Mouse (Mus musculus): Measurements from ENCODE around the gene Etfbkmt. TPM values are rescaled to one million over a fixed set of nuclear protein-coding genes. Genes with fewer than 3 reads are reported as not detected.
A peak's percentile ranks its signal among the peaks of the same experiment; 100 is the strongest.

Gene Etfbkmt
- polyA plus RNA-seq (2015; fragmentation: Nextera tagmentation; extraction: Ambion mirVana): 18.2 and 18.3 TPM in 2 replicates

DNA sequence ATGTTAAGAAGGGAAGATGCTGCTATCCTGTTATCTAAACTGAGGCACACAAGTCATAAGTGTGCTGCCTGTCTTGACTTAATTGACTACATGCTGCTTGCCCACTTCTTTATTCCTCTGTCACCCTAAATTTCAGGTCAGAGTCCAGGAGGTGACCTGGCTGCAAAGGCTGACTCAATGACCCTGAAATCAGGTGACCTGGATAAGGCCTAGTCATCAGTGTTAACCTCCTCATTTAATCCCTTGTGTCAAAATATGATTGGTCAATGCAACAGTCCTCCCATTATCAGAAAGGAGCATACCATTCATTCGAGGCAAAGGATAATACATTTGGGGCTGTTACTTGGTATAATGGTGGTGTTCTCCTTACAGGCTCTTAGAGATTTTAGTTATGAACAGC is at the start of gene Etfbkmt:
Etfbkmt (plus strand) TSS at position 379 of the 400 bp plus-strand sequence.
- Histone ChIP-seq H3K4me2 (replicated peaks) (no peak within 1 kb of the TSS), H3K27me3 (no peaks in the 10 kb centered on the region), H3K4me3 (no peak within 1 kb of the TSS), H3K4me1 (peaks cover 13% of the 10 kb centered on the region), H3K9ac (no peak within 1 kb of the TSS), H3K36me3 (peaks cover 6% of the 10 kb centered on the region), H3K9me3 (0 out of 2 replicates have a peak, but pooled peaks cover 4% of the 10 kb centered on the region), H3K27ac (no peak within 1 kb of the TSS)
- WGBS: 60% methylated on average over 1 of the region's 1 CpGs
- ATAC-seq (ENCODE audit: low FRiP score, low read depth): no peak

DNA sequence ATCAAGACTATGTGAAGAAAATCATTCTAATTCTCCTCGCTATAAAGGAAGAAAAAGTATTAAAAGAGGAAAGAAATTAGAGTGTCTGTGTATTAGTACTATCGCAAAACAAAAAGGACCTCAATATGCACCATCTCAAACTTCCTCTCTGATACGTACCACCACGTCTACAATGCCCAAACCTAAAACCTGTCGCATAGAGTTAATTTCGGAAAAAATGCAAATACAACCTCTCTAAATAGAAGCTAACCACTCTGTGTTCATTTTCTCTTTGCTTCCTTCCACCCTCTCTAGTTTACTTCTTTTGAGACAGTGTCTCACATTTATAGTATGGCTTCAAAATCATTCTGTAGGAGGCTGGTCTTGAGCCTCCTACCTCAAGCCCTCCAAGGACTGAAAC is 47.2 kb upstream of the Etfbkmt start:
- H3K4me2 ChIP-seq (replicated peaks): no peak overlapping the region
- 96% methylated on average over 6 of the region's 6 CpGs for WGBS
- H3K27me3 ChIP-seq: no peaks in the 10 kb centered on the region
- no peaks in the 10 kb centered on the region for H3K36me3 ChIP-seq
- no peak overlapping the region for H3K9ac ChIP-seq
- H3K4me3 ChIP-seq: no peak overlapping the region
- no peaks in the 10 kb centered on the region for H3K9me3 ChIP-seq
- no peak for ATAC-seq (ENCODE audit: low FRiP score, low read depth)
- H3K27ac ChIP-seq: no peak overlapping the region
- no peaks in the 10 kb centered on the region for H3K4me1 ChIP-seq

DNA sequence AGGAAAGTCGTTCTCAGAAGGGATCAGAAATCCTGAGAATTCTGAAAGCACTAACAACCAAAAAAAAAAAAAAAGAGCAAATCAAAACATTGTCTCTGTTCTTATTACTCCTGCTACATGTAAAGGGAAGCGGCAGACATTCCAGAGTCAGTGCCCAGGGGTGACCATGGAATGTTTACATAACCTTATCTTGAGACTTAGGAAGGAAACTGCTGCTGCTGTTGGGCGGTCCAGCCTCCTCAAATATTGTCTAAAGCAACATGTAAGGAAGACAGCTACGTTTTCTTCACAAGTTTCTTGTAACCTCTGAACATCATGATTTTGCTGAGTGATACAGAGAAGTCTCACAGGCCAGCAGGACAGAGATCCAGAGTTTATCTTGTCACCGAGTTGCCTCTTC is 46.2 kb upstream of the Etfbkmt start:
- Histone ChIP-seq H3K27me3 (no peaks in the 10 kb centered on the region), H3K4me3 (no peak overlapping the region), H3K9me3 (no peaks in the 10 kb centered on the region), H3K27ac (no peak overlapping the region), H3K4me2 (replicated peaks) (no peak overlapping the region), H3K9ac (no peak overlapping the region), H3K36me3 (no peaks in the 10 kb centered on the region), H3K4me1 (no peaks in the 10 kb centered on the region)
- 42% methylated on average over 5 of the region's 5 CpGs for WGBS
- ATAC-seq (ENCODE audit: low FRiP score, low read depth): no peak

DNA sequence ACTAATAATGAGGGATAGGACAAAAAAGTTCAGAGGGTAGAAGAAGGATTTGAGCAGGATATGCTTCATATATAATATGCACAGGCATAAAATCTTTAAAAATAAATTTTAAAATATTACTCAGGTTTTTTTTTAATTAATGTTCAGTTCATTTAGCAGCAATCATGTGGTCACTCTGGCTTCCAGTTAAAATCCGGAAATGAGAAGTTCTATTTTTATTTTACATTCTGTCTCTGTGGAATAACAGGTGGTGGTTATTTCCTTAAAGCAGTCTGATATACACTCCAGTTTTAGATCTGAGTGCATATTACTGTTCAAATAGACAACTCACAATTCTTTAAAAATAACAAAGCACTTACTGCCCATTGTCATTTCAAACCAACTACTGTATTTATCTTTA is 45.1 kb upstream of the Etfbkmt start:
- Histone ChIP-seq H3K9ac (no peak overlapping the region), H3K27ac (no peak overlapping the region), H3K36me3 (no peaks in the 10 kb centered on the region), H3K4me2 (replicated peaks) (no peak overlapping the region), H3K9me3 (no peaks in the 10 kb centered on the region), H3K4me3 (no peak overlapping the region), H3K27me3 (no peaks in the 10 kb centered on the region), H3K4me1 (no peaks in the 10 kb centered on the region)
- no peak for ATAC-seq (ENCODE audit: low FRiP score, low read depth)
- WGBS: 60% methylated on average over 1 of the region's 1 CpGs

DNA sequence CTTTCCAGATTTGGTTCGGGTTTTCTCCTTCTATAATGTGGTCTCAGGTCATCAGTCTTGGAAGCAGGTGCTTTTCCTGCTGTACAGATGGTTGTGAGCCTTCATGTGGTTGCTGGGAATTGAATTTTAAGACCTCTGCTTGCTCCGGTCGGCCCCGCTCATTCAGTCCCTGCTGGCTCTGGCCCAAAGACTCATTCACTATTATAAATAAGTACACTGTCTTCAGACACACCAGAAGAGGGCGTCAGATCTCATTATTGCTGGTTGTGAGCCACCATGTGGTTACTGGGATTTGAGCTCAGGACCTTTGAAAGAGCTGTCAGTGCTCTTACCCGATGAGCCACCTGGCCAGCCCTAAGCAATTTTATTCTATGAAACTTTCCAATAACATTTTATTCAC is 44.3 kb upstream of the Etfbkmt start:
- Histone ChIP-seq H3K27me3 (no peaks in the 10 kb centered on the region), H3K4me2 (replicated peaks) (no peak overlapping the region), H3K9ac (no peak overlapping the region), H3K9me3 (no peaks in the 10 kb centered on the region), H3K27ac (no peak overlapping the region), H3K4me1 (no peaks in the 10 kb centered on the region), H3K4me3 (no peak overlapping the region), H3K36me3 (no peaks in the 10 kb centered on the region)
- no peak for ATAC-seq (ENCODE audit: low FRiP score, low read depth)
- 59% methylated on average over 6 of the region's 6 CpGs for WGBS

DNA sequence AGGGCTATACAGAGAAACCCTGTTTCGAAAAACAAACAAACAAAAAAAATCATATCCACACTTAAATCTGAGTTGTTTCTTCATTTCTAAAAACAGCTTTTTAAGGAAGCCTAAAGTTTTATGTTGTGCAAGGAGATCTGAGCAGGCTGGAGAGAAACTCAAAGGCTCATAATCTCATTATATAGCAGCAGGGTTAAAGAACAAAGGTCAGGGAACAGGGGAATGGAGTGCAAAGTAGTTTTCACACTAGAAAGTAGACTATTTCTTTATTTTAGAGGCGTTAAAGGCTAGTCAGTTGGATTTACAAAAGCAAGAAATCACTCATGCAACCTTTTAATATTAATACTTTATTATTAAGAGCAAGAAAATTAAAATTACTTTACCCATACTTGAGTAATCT is 43.4 kb upstream of the Etfbkmt start:
- Histone ChIP-seq H3K4me2 (replicated peaks) (no peak overlapping the region), H3K9me3 (no peaks in the 10 kb centered on the region), H3K27ac (no peak overlapping the region), H3K36me3 (no peaks in the 10 kb centered on the region), H3K4me3 (no peak overlapping the region), H3K9ac (no peak overlapping the region), H3K4me1 (no peaks in the 10 kb centered on the region), H3K27me3 (no peaks in the 10 kb centered on the region)
- ATAC-seq (ENCODE audit: low FRiP score, low read depth): no peak
- WGBS: 76% methylated on average over 2 of the region's 2 CpGs

DNA sequence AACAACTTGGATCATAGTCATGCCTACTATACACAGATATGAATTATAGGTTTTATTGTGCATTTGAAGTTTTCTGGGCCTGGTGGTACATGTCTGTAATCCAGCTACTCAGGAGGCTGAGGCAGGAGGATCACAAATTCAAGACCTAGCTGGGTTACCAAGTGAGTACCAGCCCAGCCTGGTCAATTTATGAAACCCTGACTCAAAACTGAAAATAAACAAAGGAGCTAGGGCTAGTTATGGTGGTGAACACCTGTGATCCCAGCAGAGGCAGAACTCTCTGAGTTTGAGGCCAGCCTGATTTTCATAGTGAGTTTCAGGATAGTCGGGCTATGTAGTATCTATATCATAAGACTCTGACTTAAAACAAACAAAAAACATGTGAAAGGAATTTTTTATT is 42.4 kb upstream of the Etfbkmt start:
- no peaks in the 10 kb centered on the region for H3K36me3 ChIP-seq
- H3K4me1 ChIP-seq: no peaks in the 10 kb centered on the region
- no peak overlapping the region for H3K4me3 ChIP-seq
- no peak overlapping the region for H3K4me2 ChIP-seq (replicated peaks)
- no peak overlapping the region for H3K27ac ChIP-seq
- H3K9me3 ChIP-seq: no peaks in the 10 kb centered on the region
- no peaks in the 10 kb centered on the region for H3K27me3 ChIP-seq
- 92% methylated on average over 1 of the region's 1 CpGs for WGBS
- ATAC-seq (ENCODE audit: low FRiP score, low read depth): no peak
- H3K9ac ChIP-seq: no peak overlapping the region

DNA sequence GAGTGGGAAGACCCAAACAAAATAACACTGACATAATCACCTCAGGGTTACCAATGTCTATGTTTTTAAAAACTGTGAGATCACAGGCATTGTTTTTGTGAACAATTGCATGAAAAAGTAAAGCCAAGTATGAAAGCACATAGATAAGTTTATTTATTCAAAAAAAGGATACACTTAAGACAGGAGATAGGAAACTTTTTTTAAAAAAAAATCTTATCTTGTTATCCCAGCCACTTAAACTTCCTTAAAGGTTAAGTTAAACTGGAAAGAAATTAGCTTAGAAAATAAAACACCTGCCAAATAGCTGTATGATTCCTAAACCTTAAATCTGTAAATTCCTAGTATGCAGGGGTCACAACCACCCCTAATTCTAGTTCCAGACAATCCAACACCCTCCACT is 40.7 kb upstream of the Etfbkmt start:
- ATAC-seq (ENCODE audit: low FRiP score, low read depth): no peak
- H3K27ac ChIP-seq: no peak overlapping the region
- no peaks in the 10 kb centered on the region for H3K27me3 ChIP-seq
- no peaks in the 10 kb centered on the region for H3K4me1 ChIP-seq
- H3K36me3 ChIP-seq: no peaks in the 10 kb centered on the region
- H3K9me3 ChIP-seq: no peaks in the 10 kb centered on the region
- H3K4me3 ChIP-seq: no peak overlapping the region
- no peak overlapping the region for H3K4me2 ChIP-seq (replicated peaks)
- no peak overlapping the region for H3K9ac ChIP-seq

DNA sequence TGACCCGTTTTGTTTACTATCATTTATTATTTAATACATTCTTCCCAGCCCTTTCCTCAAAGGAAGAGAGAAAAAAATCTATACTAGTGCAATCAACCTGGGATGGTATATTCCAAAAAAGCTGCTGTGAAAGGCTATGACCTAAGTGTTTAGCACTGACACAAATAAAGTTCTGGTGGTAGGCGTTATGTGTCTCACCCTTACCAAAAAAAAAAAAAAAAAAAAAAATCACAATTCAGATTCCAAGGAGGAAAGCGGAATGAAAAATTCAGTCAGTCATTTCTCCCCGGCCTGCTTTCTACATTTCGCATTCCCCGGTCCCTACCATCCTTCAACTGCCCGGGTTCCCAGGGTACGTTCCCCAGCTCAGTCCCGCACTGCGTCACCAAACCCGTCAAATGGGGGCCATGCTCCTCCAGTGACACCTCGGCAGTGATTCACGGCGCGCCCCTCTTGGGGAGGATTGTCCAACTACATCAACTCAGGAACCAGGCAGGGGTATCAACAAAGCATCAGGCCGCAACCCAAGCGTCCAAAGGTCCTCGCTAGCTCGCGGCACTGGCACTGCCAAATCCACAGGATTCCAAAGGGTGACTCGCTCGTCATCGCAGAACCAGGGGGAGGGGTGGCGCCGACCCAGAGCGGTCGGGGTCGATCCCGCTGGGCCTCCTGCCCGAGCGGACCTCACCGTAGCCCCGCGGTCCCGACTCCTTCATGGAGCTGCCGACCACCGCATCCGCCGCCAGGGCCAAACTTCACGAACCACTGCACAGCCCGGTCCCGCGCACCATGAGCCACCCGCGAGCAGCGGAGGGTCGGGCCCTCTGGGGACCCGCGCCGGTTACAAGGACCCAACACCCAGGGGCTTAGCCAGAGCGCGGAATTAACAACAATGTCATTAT is 39.2 kb upstream of the Etfbkmt start:
- Histone ChIP-seq H3K4me3 (peak overlapping the region; percentile 83), H3K36me3 (no peaks in the 10 kb centered on the region), H3K4me1 (no peaks in the 10 kb centered on the region), H3K27me3 (no peaks in the 10 kb centered on the region), H3K27ac (peak overlapping the region; percentile 89), H3K9ac (peak overlapping the region; percentile 93), H3K4me2 (replicated peaks) (peak overlapping the region; percentile 88), H3K9me3 (no peaks in the 10 kb centered on the region)
- 2% methylated on average over 52 of the region's 52 CpGs for WGBS
- ATAC-seq (ENCODE audit: low FRiP score, low read depth): peak; percentile 55; the same call in 1 of the 2 replicates

DNA sequence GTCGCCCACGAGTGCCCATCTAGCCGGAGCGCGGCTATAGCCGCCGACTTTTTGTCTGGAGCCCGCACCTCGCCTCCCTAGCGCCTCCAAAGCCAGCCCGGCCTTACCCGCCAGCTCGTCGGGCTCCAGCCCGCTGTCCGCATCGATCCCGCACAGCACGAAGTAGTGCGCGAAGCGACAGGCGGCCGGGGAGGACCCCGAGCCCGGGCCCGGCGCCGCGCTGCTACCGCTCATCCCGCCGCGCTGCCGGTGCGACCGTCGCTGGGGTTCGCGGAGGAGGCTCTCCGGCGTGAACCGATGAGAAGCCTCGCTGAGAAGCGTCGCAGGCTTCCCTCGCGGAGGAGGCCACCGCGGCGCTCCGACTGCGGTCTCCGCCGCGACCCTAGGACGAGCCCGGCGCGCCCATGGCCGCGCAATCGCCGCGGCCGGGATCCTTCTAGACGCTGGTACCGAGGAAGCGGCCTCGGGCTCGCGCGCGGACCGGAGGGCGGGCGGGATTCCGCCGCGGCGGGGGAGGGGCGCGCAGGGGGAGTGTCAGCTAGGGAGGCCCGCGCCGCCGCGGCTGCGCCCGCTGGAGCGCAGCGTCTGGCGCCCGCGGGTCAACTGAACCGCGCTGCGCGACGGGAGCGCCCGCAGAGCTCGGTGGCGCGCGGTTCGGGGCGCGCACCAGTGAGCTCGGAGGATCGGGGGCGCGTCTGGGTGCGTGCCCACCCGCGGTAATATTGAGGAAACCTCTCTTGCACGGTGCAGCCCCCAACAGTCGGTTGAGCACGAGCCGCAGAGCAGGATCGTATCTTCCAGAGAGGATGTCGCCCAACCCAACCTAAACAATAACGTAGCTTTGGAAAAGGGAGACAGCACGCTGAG is 38.3 kb upstream of the Etfbkmt start, which contains the start of gene Dennd5b:
Dennd5b (minus strand) TSS at position 605 of the 867 bp plus-strand sequence.
- WGBS: under 1% methylated on average over 121 of the region's 124 CpGs
- H3K4me2 ChIP-seq (replicated peaks): peak within 1 kb of the TSS; percentile 88
- peak; percentile 93 for ATAC-seq (ENCODE audit: low FRiP score, low read depth)
- H3K9ac ChIP-seq: peak within 1 kb of the TSS; percentile 93
- H3K4me1 ChIP-seq: no peaks in the 10 kb centered on the region
- no peaks in the 10 kb centered on the region for H3K36me3 ChIP-seq
- peak within 1 kb of the TSS; percentile 89 for H3K27ac ChIP-seq
- no peaks in the 10 kb centered on the region for H3K27me3 ChIP-seq
- no peaks in the 10 kb centered on the region for H3K9me3 ChIP-seq
- H3K4me3 ChIP-seq: peak within 1 kb of the TSS; percentile 83

DNA sequence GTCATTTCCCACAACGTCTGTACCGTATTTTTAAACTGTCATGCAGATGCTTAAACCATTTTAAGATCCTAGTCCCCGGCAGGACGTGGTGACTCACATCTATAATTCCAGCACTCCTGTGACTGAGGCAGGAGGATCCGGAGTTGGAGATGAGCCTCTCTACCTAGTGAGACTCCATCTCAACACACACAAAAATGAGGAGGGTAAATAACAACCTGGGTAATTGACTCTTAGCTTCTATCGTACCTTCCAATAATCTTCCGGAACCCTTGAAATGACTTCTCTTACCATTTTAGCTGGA is 37.8 kb upstream of the Etfbkmt start:
- peak overlapping the region; percentile 93 for H3K9ac ChIP-seq
- no peak for ATAC-seq (ENCODE audit: low FRiP score, low read depth)
- 14% methylated on average over 7 of the region's 7 CpGs for WGBS
- peak overlapping the region; percentile 83 for H3K4me3 ChIP-seq
- peak overlapping the region; percentile 89; the same call in 1 of the 2 replicates for H3K27ac ChIP-seq
- no peaks in the 10 kb centered on the region for H3K27me3 ChIP-seq
- peak overlapping the region; percentile 88 for H3K4me2 ChIP-seq (replicated peaks)
- H3K36me3 ChIP-seq: no peaks in the 10 kb centered on the region
- no peaks in the 10 kb centered on the region for H3K4me1 ChIP-seq
- H3K9me3 ChIP-seq: no peaks in the 10 kb centered on the region

DNA sequence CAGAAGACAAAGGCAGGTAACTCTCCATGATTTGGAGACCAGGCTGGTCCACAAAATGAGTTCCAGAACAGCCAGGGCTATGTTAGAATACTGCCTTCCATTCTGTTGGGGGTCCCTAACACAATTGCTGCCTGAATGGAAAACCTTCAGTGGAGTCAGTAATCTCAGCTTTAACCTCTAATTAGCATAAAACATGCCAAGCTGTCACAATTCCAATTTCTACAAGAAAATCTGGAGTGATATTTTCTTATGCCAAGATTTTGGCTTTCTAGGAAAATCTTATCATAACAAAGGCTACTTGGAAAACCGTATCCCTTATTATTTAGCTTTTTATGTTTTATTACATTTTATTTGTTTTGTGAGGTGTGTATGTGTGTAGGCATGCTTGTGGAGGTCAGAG is 36.2 kb upstream of the Etfbkmt start:
- H3K9ac ChIP-seq: no peak overlapping the region
- H3K4me3 ChIP-seq: no peak overlapping the region
- no peak overlapping the region for H3K27ac ChIP-seq
- no peaks in the 10 kb centered on the region for H3K36me3 ChIP-seq
- H3K27me3 ChIP-seq: no peaks in the 10 kb centered on the region
- 88% methylated on average over 1 of the region's 1 CpGs for WGBS
- ATAC-seq (ENCODE audit: low FRiP score, low read depth): no peak
- no peak overlapping the region for H3K4me2 ChIP-seq (replicated peaks)
- no peaks in the 10 kb centered on the region for H3K4me1 ChIP-seq
- H3K9me3 ChIP-seq: no peaks in the 10 kb centered on the region
